Mouse (Mus musculus) thymus, adult 2 months (tissue): ENCODE measurements around the gene Cldn15. TPM values are rescaled to one million over a fixed set of nuclear protein-coding genes. Genes with fewer than 3 reads are reported as not detected.
A peak's percentile ranks its signal among the peaks of the same experiment; 100 is the strongest.
"Not testable (repeated sequence)": the region's sequence is repeated elsewhere in the genome, so short reads cannot be mapped to it uniquely, and the experiment has no call there.

Source experiments
- DNase-seq: peaks from one replicate; pipeline ENCODE4 v3.0.0; 2021
- H3K27ac ChIP-seq: fragments of 200-500 bp; 2 replicates; pipeline ENCODE4 v1.5.1; 2012; ENCODE audit warnings: low read length, control low read depth; ENCODE audit not compliant: control insufficient read depth, insufficient read depth
- H3K27me3 ChIP-seq: fragments of 200-500 bp; 2 replicates; pipeline ENCODE4 v1.6.1; 2012; ENCODE audit warnings: mild to moderate bottlenecking, low read length, moderate library complexity, mixed read lengths; ENCODE audit not compliant: control insufficient read depth, insufficient read depth
- H3K36me3 ChIP-seq: fragments of 200-500 bp; 2 replicates; pipeline ENCODE4 v1.6.1; 2012; ENCODE audit warnings: mild to moderate bottlenecking, low read length, moderate library complexity; ENCODE audit not compliant: control insufficient read depth, insufficient read depth
- H3K4me1 ChIP-seq: fragments of 200-500 bp; replicated peaks from 2 replicates; pipeline ENCODE4 v1.6.1; 2012; ENCODE audit warnings: low read length; ENCODE audit not compliant: control insufficient read depth, insufficient read depth
- H3K4me3 ChIP-seq: fragments of 200-500 bp; 2 replicates; pipeline ENCODE4 v1.5.1; 2012; ENCODE audit warnings: mild to moderate bottlenecking, low read length, control low read depth, moderate library complexity; ENCODE audit not compliant: control insufficient read depth, insufficient read depth
- CTCF ChIP-seq: fragments of 200-500 bp; IDR thresholded peaks from 2 replicates; pipeline ENCODE4 v1.5.1; 2012; ENCODE audit warnings: mild to moderate bottlenecking, control low read depth, low read length, moderate library complexity, borderline replicate concordance; ENCODE audit not compliant: control insufficient read depth, poor library complexity, insufficient read depth; ENCODE audit errors: extremely low read depth
- POLR2A ChIP-seq: fragments of 200-500 bp; IDR thresholded peaks from 2 replicates; pipeline ENCODE4 v1.6.1; 2012; ENCODE audit warnings: mild to moderate bottlenecking, low read length, control low read depth, moderate library complexity; ENCODE audit not compliant: control insufficient read depth, poor library complexity, insufficient read depth; ENCODE audit errors: extremely low read depth
- WGBS: fragments of 180-500 bp; shearing (Covaris S2); methylation state at CpG from one replicate; pipeline ENCODE4 v1.1.7; 2018; 5-methylcytosine and 5-hydroxymethylcytosine counted together
- polyA plus RNA-seq: library from polyadenylated mRNA; depleted of rRNA; stranded (reverse); fragments of >200 nt; gene quantifications from 2 replicates; pipeline ENCODE4 v1.2.3, GENCODE M21; 2012

The Cldn15 gene
- polyA plus RNA-seq, 1 experiment, result 9.4 TPM

GRCm38 (mm10) chr5:136945084-136945483 lies 21.3 kb upstream of the Cldn15 start:
- DNase-seq, result no peak
- 90% methylated on average over 12 of the region's 12 CpGs for WGBS
- no peaks in the 10 kb centered on the region for H3K36me3 ChIP-seq
- TF ChIP-seq POLR2A (no peak), CTCF (no peak)
- H3K27me3 ChIP-seq, result no peaks in the 10 kb centered on the region
- H3K4me3 ChIP-seq, result no peak overlapping the region
- no peak overlapping the region for H3K27ac ChIP-seq
- H3K4me1 ChIP-seq, result no peaks in the 10 kb centered on the region

- H3K27ac ChIP-seq, result no peak overlapping the region
- H3K36me3 ChIP-seq, result no peaks in the 10 kb centered on the region
- DNase-seq, result no peak
- H3K4me3 ChIP-seq, result no peak overlapping the region
- TF ChIP-seq POLR2A (no peak), CTCF (no peak)
- 0 out of 2 replicates have a peak, but pooled peaks cover 2% of the 10 kb centered on the region for H3K4me1 ChIP-seq
- H3K27me3 ChIP-seq, result no peaks in the 10 kb centered on the region
These were observed 18.5 kb upstream of the Cldn15 start for GRCm38 (mm10) chr5:136947874-136948273.

- not testable (repeated sequence) for H3K4me3 ChIP-seq, H3K36me3 ChIP-seq, H3K27me3 ChIP-seq, DNase-seq, H3K27ac ChIP-seq, H3K4me1 ChIP-seq
- WGBS, result 87% methylated on average over 14 of the region's 14 CpGs
These were observed 16.7 kb upstream of the Cldn15 start for GRCm38 (mm10) chr5:136949551-136950336.

GRCm38 (mm10) chr5:136950521-136950920 lies 15.9 kb upstream of the Cldn15 start:
- Histone ChIP-seq H3K4me1 (peaks cover 8% of the 10 kb centered on the region; the same call in 1 of the 2 replicates), H3K36me3 (no peaks in the 10 kb centered on the region), H3K4me3 (no peak overlapping the region), H3K27me3 (no peaks in the 10 kb centered on the region), H3K27ac (no peak overlapping the region)
- DNase-seq, result no peak
- no peak for TF ChIP-seq POLR2A
- no peak for TF ChIP-seq CTCF
- WGBS, result 95% methylated on average over 6 of the region's 6 CpGs

- no peak overlapping the region for H3K4me3 ChIP-seq
- H3K27ac ChIP-seq, result no peak overlapping the region
- 77% methylated on average over 4 of the region's 4 CpGs for WGBS
- no peak for TF ChIP-seq CTCF
- no peak for TF ChIP-seq POLR2A
- peaks cover 8% of the 10 kb centered on the region; the same call in 1 of the 2 replicates for H3K4me1 ChIP-seq
- H3K27me3 ChIP-seq, result no peaks in the 10 kb centered on the region
- no peak for DNase-seq
- H3K36me3 ChIP-seq, result no peaks in the 10 kb centered on the region
These were observed 14.3 kb upstream of the Cldn15 start for GRCm38 (mm10) chr5:136952153-136952552.

- TF ChIP-seq POLR2A (no peak), CTCF (no peak)
- Histone ChIP-seq H3K36me3 (no peaks in the 10 kb centered on the region), H3K27me3 (no peaks in the 10 kb centered on the region), H3K4me1 (peaks cover 8% of the 10 kb centered on the region; the same call in 1 of the 2 replicates), H3K27ac (no peak within 1 kb of the TSS; the same call in 1 of the 2 replicates), H3K4me3 (peak within 1 kb of the TSS; percentile 46)
- DNase-seq, result peak; percentile 82
- under 1% methylated on average over 23 of the region's 23 CpGs for WGBS
These were observed 13.4 kb upstream of the Cldn15 start, which contains the start of gene Fis1 for GRCm38 (mm10) chr5:136953015-136953414. Gene Fis1 (plus strand): TSS chr5:136953275.

GRCm38 (mm10) chr5:136953440-136953951 lies 12.9 kb upstream of the Cldn15 start:
- no peak for TF ChIP-seq CTCF
- no peak for TF ChIP-seq POLR2A
- Histone ChIP-seq H3K27me3 (no peaks in the 10 kb centered on the region), H3K4me3 (peak overlapping the region; percentile 46), H3K4me1 (peaks cover 8% of the 10 kb centered on the region; the same call in 1 of the 2 replicates), H3K27ac (no peak overlapping the region; the same call in 1 of the 2 replicates), H3K36me3 (no peaks in the 10 kb centered on the region)
- WGBS, result 10% methylated on average over 12 of the region's 12 CpGs
- no peak for DNase-seq
